Mouse (Mus musculus): Measurements from ENCODE around the gene Ctsj. TPM values are rescaled to one million over a fixed set of nuclear protein-coding genes. Genes with fewer than 3 reads are reported as not detected.
"Not testable (repeated sequence)": the region's sequence is repeated elsewhere in the genome, so short reads cannot be mapped to it uniquely, and the experiment has no call there.

Ctsj gene
- polyA plus RNA-seq (2015; fragmentation: Nextera tagmentation; extraction: Ambion mirVana), result not detected in 2 replicates

DNA sequence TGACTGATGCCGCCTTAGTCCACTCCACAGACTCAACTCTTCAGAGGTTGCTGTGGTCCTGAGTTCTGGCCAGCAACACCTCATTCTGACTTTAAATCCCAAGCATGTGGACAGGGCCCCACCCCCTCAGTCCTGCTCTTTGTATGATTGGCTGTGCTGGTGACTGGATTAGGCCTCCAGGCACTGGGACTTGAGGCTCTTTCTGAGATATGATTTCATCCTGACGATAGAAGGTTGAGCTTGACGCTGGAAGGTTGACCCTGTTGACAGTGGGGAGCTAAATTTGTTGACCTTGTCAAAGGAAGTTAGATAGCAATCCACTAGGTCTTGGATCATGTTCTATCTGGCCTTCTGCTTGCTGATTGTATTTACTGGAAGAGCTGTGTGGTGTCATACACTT is at the start of gene Ctsj:
Gene Ctsj, minus strand, starts transcription at position 101 of the 400 bp plus-strand sequence.
- Histone ChIP-seq H3K9me3 (replicated peaks) (no peaks in the 10 kb centered on the region), H3K27me3 (no peaks in the 10 kb centered on the region), H3K36me3 (replicated peaks) (no peaks in the 10 kb centered on the region), H3K27ac (replicated peaks) (no peak within 1 kb of the TSS), H3K9ac (no peak within 1 kb of the TSS), H3K4me3 (replicated peaks) (no peak within 1 kb of the TSS), H3K4me1 (replicated peaks) (no peaks in the 10 kb centered on the region), H3K4me2 (no peak within 1 kb of the TSS)
- WGBS (ENCODE audit: insufficient replicate concordance), result 42% methylated on average over 3 of the region's 3 CpGs
- ATAC-seq (ENCODE audit: insufficient read depth), result no peak

DNA sequence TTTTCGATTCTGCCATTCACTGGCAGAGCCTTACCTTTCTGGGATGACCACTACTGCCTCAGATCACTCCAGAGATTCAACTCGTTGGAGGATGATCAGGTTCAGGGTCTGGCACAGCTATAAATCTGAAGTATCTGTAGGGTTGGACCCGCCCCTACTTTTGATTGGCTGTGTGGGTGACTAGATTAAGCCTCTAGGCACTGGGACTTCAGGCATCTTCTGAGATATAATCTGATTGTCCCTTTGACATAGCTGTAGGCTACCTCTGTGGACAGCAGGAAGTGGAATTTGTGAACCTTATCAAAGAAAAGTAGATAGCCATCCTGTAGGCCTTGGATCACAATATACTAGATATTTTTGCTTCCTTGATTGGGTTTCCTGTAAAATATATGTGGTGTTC is 34.8 kb upstream of the Ctsj start, which contains the start of gene Ctsq:
Gene Ctsq, minus strand, starts transcription at position 101 of the 400 bp plus-strand sequence.
- 27% methylated on average over 3 of the region's 3 CpGs for WGBS (ENCODE audit: insufficient replicate concordance)
- Histone ChIP-seq H3K27me3 (no peaks in the 10 kb centered on the region), H3K4me3 (replicated peaks) (no peak within 1 kb of the TSS), H3K36me3 (replicated peaks) (no peaks in the 10 kb centered on the region), H3K9ac (no peak within 1 kb of the TSS), H3K4me1 (replicated peaks) (no peaks in the 10 kb centered on the region), H3K4me2 (no peak within 1 kb of the TSS), H3K9me3 (replicated peaks) (no peaks in the 10 kb centered on the region), H3K27ac (replicated peaks) (no peak within 1 kb of the TSS)
- no peak for ATAC-seq (ENCODE audit: insufficient read depth)

GRCm38 (mm10) chr13:61022785-61023184 is 17.0 kb upstream of the Ctsj start:
- Histone ChIP-seq H3K9me3 (replicated peaks) (no peaks in the 10 kb centered on the region), H3K4me3 (replicated peaks) (no peak overlapping the region), H3K36me3 (replicated peaks) (no peaks in the 10 kb centered on the region), H3K4me2 (no peak overlapping the region), H3K9ac (no peak overlapping the region), H3K4me1 (replicated peaks) (no peaks in the 10 kb centered on the region), H3K27me3 (no peaks in the 10 kb centered on the region), H3K27ac (replicated peaks) (no peak overlapping the region)
- WGBS (ENCODE audit: insufficient replicate concordance), result 25% methylated on average over 3 of the region's 3 CpGs
- ATAC-seq (ENCODE audit: insufficient read depth), result no peak

- 63% methylated on average over 6 of the region's 6 CpGs for WGBS (ENCODE audit: insufficient replicate concordance)
- no peaks in the 10 kb centered on the region for H3K27me3 ChIP-seq
- no peak overlapping the region for H3K4me2 ChIP-seq
- H3K9me3 ChIP-seq (replicated peaks), result no peaks in the 10 kb centered on the region
- H3K4me3 ChIP-seq (replicated peaks), result no peak overlapping the region
- no peaks in the 10 kb centered on the region for H3K4me1 ChIP-seq (replicated peaks)
- no peak for ATAC-seq (ENCODE audit: insufficient read depth)
- no peaks in the 10 kb centered on the region for H3K36me3 ChIP-seq (replicated peaks)
- no peak overlapping the region for H3K9ac ChIP-seq
- H3K27ac ChIP-seq (replicated peaks), result no peak overlapping the region
Observed at GRCm38 (mm10) chr13:61021844-61022243, 16.1 kb upstream of the Ctsj start.

DNA sequence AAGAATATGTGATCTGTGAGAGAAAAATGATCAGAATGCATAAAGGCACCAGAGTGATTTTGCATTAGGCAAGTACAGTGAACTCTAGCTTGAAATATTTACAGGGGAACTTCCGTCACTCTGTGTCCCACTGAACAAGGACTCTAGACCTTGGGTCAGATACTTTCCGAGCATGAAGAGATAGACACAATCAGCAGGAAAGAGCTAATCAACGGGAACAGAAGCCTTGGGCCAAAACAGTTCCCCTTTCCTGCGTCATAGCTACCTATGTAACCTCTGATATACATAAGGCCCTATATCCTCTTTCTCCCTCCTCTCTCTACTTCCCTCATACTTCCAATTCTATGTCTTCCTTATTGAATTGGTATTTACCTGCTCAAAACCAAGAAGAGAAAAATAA is 4.4 kb upstream of the Ctsj start:
- Histone ChIP-seq H3K9me3 (replicated peaks) (no peaks in the 10 kb centered on the region), H3K36me3 (replicated peaks) (no peaks in the 10 kb centered on the region), H3K4me1 (replicated peaks) (no peaks in the 10 kb centered on the region), H3K4me2 (no peak overlapping the region), H3K27me3 (no peaks in the 10 kb centered on the region), H3K9ac (no peak overlapping the region), H3K4me3 (replicated peaks) (no peak overlapping the region), H3K27ac (replicated peaks) (no peak overlapping the region)
- no peak for ATAC-seq (ENCODE audit: insufficient read depth)
- WGBS (ENCODE audit: insufficient replicate concordance), result 23% methylated on average over 4 of the region's 4 CpGs

DNA sequence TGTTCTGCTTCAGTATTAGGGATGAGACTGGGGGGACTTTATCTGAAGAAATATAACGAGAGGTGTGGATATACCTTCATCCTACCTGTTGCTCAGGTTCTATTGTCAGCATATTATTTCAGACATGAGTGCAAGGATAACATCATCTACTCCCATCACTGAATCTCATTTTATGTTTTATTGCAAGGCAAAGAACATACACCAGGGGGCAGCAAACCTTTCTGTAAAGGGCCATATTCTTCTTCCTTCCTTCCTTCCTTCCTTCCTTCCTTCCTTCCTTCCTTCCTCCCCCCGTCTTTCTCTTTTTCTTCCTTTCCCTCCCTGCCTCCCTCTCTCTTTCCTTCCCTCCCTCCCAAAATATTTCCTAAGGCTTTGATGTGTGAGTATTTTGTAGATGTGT is 8.2 kb downstream of the Ctsj start:
- no peak overlapping the region for H3K9ac ChIP-seq
- H3K27ac ChIP-seq (replicated peaks), result no peak overlapping the region
- no peak overlapping the region for H3K4me2 ChIP-seq
- WGBS (ENCODE audit: insufficient replicate concordance), result 32% methylated on average over 2 of the region's 2 CpGs
- ATAC-seq (ENCODE audit: insufficient read depth), result no peak
- no peaks in the 10 kb centered on the region for H3K36me3 ChIP-seq (replicated peaks)
- no peak overlapping the region for H3K4me3 ChIP-seq (replicated peaks)
- H3K27me3 ChIP-seq, result no peaks in the 10 kb centered on the region
- no peaks in the 10 kb centered on the region for H3K4me1 ChIP-seq (replicated peaks)
- no peaks in the 10 kb centered on the region for H3K9me3 ChIP-seq (replicated peaks)

DNA sequence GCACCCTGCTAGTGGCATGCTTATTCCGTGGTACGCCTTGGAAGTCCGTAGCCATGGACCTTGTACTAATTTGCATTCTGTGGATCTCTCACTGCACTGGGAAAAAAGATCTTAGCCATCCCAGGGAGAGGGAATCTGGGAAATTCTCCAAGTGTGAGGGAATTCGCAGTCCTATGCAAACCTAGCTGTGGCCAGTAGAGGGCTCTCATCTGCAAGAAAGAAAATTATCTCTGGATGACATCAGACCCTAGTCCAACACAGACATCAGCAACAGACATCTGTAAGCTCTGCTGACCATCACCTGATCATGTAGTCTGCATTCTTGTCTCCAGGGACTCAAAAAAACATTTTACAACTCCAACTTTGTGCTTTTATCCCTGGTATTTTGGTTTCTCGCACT is 18.8 kb downstream of the Ctsj start:
- H3K27me3 ChIP-seq; H3K4me2 ChIP-seq; H3K4me1 ChIP-seq (replicated peaks); ATAC-seq (ENCODE audit: insufficient read depth); H3K9ac ChIP-seq; H3K9me3 ChIP-seq (replicated peaks); H3K4me3 ChIP-seq (replicated peaks); H3K27ac ChIP-seq (replicated peaks); H3K36me3 ChIP-seq (replicated peaks): not testable (repeated sequence)
- WGBS (ENCODE audit: insufficient replicate concordance), result 66% methylated on average over 4 of the region's 5 CpGs

- not testable (repeated sequence) for H3K9me3 ChIP-seq (replicated peaks); H3K4me2 ChIP-seq; H3K4me3 ChIP-seq (replicated peaks); H3K36me3 ChIP-seq (replicated peaks); H3K27ac ChIP-seq (replicated peaks); H3K27me3 ChIP-seq; ATAC-seq (ENCODE audit: insufficient read depth); H3K9ac ChIP-seq; H3K4me1 ChIP-seq (replicated peaks)
- WGBS (ENCODE audit: insufficient replicate concordance), result 61% methylated on average over 4 of the region's 4 CpGs
Observed at GRCm38 (mm10) chr13:60972319-60972718, 33.4 kb downstream of the Ctsj start.

DNA sequence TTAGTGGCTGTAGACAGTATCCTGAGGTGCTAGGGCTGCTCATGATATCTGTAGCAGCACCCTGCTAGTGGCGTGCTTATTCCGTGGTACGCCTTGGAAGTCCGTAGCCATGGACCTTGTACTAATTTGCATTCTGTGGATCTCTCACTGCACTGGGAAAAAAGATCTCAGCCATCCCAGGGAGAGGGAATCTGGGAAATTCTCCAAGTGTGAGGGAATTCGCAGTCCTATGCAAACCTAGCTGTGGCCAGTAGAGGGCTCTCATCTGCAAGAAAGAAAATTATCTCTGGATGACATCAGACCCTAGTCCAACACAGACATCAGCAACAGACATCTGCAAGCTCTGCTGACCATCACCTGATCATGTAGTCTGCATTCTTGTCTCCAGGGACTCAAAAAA is 41.8 kb downstream of the Ctsj start:
- H3K36me3 ChIP-seq (replicated peaks); H3K4me3 ChIP-seq (replicated peaks); H3K9me3 ChIP-seq (replicated peaks); H3K9ac ChIP-seq; H3K27ac ChIP-seq (replicated peaks); H3K4me1 ChIP-seq (replicated peaks); ATAC-seq (ENCODE audit: insufficient read depth); H3K27me3 ChIP-seq; H3K4me2 ChIP-seq: not testable (repeated sequence)
- WGBS (ENCODE audit: insufficient replicate concordance), result 40% methylated on average over 4 of the region's 5 CpGs

DNA sequence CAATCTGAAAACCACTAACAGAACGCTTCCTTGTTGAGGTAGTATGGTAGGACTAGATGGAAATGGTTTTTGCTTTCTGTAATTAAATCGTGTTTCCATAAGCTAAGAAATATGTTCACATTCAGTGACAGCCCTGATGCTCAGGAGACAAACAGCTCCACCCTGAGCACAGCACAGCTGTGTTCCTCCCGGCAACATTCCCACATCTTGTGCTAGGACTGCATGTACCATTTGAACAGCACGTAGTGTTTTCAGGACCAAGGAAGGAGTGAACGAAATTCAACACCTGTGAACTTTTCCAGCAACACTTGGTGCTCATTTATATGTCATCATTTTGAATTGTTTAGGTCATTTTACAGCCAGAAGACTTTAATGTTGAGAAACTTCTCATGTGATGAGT is 44.1 kb downstream of the Ctsj start:
- ATAC-seq (ENCODE audit: insufficient read depth), result no peak
- no peak overlapping the region for H3K4me2 ChIP-seq
- H3K36me3 ChIP-seq (replicated peaks), result no peaks in the 10 kb centered on the region
- H3K9ac ChIP-seq, result no peak overlapping the region
- 45% methylated on average over 5 of the region's 5 CpGs for WGBS (ENCODE audit: insufficient replicate concordance)
- H3K27ac ChIP-seq (replicated peaks), result no peak overlapping the region
- H3K4me1 ChIP-seq (replicated peaks), result no peaks in the 10 kb centered on the region
- no peaks in the 10 kb centered on the region for H3K9me3 ChIP-seq (replicated peaks)
- H3K4me3 ChIP-seq (replicated peaks), result no peak overlapping the region
- no peaks in the 10 kb centered on the region for H3K27me3 ChIP-seq

Data from liver, embryonic 15.5 days (tissue).